Mouse (Mus musculus) cerebellum, adult 9-11 months (tissue): ENCODE results near the gene Dlx1.

ENCODE experiments used
- DNase-seq: peaks from one replicate; pipeline ENCODE4 v3.0.0; 2022

Gene Dlx1

GRCm38 (mm10) chr2:71546640-71547071 is 18.7 kb downstream of the Dlx1 start, which contains the start of gene Dlx2:
Gene Dlx2 (minus strand): TSS chr2:71546754.
- no peak for DNase-seq

DNA sequence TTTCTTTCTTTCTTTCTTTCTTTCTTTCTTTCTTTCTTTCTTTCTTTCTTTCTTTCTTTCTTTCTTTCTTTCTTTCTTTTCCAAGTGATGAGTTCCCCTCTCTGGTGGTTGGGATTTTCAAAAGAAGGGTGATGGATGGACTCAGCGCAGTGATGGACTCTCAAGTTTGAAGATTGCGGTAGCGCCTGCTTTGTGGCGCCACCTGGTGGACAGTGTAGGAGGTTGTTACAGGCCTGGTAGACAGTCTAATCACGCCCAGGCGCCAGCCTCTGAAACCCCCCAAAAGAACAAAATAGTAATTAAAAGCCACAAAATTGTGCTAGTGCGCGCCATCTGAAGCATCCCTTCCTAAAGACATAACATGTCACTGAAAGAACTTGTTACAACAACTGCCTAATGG is 19.9 kb downstream of the Dlx1 start:
- DNase-seq, result peak; percentile 28

DNA sequence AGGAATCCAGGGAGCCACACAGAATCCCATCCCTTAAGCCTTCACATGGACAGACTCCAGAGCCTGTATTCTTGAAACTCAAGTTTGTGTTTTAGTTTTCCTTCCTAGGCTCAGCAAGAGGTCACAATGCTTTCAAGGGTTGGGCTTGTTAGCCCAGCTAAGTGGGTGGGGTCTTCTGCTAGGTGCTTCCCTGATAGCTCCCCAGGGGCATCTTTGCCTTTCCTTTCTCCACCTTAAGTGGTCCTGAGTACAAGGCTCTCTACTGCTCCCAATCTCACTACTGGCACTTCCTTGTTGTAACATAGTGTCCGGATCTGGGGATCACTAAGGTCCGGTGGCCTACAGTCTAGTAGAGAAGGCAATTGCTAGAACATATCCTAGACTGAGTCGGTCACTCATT is 22.4 kb downstream of the Dlx1 start:
- no peak for DNase-seq

- DNase-seq, result no peak
These were observed 23.8 kb downstream of the Dlx1 start for GRCm38 (mm10) chr2:71551704-71552103.

- DNase-seq, result no peak
These were observed 28.2 kb downstream of the Dlx1 start for GRCm38 (mm10) chr2:71556071-71556470.

DNA sequence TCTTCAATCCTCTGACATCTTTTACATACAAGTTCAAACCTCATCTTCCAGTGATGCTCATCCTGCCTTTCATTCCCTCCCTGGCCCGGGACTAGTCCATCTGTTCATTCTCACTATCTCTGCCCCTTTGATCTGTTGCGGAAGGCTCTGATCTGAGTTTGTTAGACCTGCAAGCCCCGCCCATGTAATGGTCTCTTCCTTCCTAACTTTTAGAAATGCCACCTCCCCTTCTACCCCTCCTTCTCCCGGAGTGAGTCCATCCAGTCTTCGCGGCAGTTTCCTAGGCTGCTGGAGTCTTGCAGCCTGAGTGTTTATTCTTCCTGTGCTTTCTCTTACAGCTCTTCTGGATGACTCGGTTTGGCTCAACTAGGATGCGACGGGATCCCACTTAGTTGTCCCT is 38.6 kb downstream of the Dlx1 start:
- no peak for DNase-seq

DNA sequence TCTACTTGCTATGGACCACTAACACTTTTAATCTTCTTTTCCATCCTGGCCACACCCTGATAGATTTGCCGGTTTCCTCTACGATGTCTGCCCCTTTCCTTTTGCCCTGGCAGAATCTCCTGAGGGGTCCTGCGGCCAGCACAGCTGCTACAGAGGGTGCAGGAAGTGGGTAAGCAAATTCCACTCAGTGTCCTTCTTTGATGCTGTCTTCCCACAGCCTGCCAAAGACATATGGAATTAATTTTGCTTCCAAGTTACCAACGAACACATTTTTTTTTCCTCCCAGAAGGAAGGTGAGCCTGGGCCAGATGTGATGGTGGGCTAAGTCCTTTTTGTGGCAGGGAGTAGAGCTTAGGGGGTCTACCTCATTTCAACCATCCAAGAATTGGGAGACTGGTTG is 45.8 kb downstream of the Dlx1 start:
- no peak for DNase-seq

DNA sequence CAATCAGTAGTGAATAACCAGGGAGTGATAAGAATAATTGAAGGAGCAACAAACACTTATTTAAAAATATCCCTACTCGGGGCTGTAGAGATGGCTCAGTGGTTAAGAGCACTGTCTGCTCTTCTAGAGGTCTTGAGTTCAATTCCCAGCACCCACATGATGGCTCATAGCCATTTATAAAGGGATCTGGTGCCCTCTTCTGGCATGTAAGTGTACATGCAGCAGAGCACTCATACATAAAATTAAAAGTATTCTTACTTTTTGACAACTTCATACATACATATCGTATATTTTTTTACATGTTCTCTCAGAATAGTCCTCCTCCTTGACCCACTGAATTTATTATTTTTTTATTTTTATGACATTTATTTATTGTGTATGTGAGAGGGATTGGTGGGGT is 49.1 kb downstream of the Dlx1 start:
- no peak for DNase-seq

DNA sequence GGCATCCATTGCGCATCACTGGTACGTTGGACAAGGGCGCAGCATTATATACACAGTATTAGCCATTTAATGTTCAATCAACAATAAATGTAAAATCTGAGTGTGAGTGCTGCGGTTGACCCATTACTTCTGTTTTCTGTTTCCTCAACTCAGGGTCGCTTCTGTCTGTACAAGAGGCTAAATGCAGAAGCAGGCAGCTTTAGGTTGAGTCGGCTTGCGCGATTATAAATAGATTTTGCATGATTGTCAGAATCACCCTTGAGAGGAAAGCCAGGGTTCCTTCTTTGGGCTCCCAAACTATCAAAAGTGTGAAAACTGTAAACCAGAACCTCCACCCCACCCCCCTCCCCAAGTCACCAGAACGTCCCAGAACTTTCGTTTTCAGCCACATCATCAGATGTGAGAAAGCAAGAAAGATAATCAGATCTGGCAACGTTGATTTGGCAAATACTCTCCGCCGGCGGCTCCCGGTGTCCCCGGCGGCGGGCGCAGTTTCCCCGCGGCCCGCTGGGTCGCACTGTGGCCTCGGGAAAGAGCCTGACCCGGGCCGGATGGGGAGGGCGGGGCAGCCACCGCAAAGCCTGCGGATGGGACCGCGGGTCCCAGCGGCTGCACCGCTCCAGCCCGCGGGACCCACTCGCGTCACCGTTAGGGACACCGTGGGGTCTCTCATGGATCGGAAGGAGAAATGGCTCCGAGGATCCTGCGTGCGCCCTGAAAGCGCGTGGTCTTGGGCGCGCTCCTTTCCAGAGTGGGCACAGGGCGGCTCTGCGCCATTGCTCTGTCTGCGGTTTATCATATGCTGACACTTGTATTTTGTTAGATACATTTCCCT is 52.9 kb downstream of the Dlx1 start:
- DNase-seq, result no peak

DNA sequence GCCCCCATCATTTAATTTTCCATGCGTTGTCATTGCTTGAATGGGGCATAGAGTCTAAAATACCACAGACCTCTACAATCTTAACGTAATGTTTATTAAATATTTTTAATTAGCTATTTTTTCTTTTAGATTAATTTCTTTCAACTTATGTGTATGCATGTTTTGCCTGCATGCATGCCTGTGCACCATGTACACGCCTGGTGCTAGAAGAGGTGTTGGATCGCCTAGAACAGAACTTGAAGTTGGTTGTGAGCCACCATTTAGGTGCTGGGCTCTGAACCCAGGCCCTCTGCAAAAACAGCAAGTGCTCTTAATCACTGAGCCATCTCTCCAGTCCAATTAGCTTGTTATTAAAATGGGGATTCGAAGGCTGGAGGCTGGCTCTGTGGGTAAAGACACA is 53.6 kb downstream of the Dlx1 start:
- DNase-seq, result no peak
